Mouse (Mus musculus) neural tube, embryonic 12.5 days (tissue): ENCODE data around the gene Olfr279. TPM values are rescaled to one million over a fixed set of nuclear protein-coding genes. Genes with fewer than 3 reads are reported as not detected.
A peak's percentile ranks its signal among the peaks of the same experiment; 100 is the strongest.

ENCODE experiments used
- ATAC-seq: fragments of 200-750 bp; cut with Nextera tagmentation; 2 replicates; pipeline ENCODE4 v1.8.0; 2017; ENCODE audit warnings: low read depth, mild to moderate bottlenecking, moderate TSS enrichment, moderate library complexity; ENCODE audit not compliant: low FRiP score
- H3K27ac ChIP-seq: fragments of 300-500 bp; sonication (generic); 2 replicates; pipeline ENCODE4 v1.5.1; 2016
- H3K27me3 ChIP-seq: fragments of 300-500 bp; sonication (generic); replicated peaks from 2 replicates; pipeline ENCODE4 v1.6.1; 2016; ENCODE audit warnings: mild to moderate bottlenecking
- H3K36me3 ChIP-seq: fragments of 300-500 bp; sonication (generic); 2 replicates; pipeline ENCODE4 v1.6.1; 2016; ENCODE audit warnings: mild to moderate bottlenecking
- H3K4me1 ChIP-seq: fragments of 300-500 bp; sonication (generic); 2 replicates; pipeline ENCODE4 v1.6.1; 2016
- H3K4me2 ChIP-seq: fragments of 300-500 bp; sonication (generic); replicated peaks from 2 replicates; pipeline ENCODE4 v1.6.1; 2016; ENCODE audit warnings: mild to moderate bottlenecking
- H3K4me3 ChIP-seq: fragments of 300-500 bp; sonication (generic); 2 replicates; pipeline ENCODE4 v1.5.1; 2016
- H3K9ac ChIP-seq: fragments of 300-500 bp; sonication (generic); 2 replicates; pipeline ENCODE4 v1.6.1; 2016; ENCODE audit warnings: mild to moderate bottlenecking
- H3K9me3 ChIP-seq: fragments of 300-500 bp; sonication (generic); 2 replicates; pipeline ENCODE4 v1.6.1; 2016; ENCODE audit warnings: mild to moderate bottlenecking
- WGBS: fragments of 180-500 bp; shearing (Covaris S2); methylation state at CpG from one replicate; pipeline ENCODE4 v1.1.7; 2016; 5-methylcytosine and 5-hydroxymethylcytosine counted together
- polyA plus RNA-seq: library from polyadenylated mRNA; unstranded; fragments of >200 nt; fragmentation: Nextera tagmentation; extraction: Ambion mirVana; gene quantifications from 2 replicates; pipeline ENCODE4 v1.2.1, GENCODE M21; 2016

Olfr279 gene
- polyA plus RNA-seq, 1 experiment from 2014 or later = not detected

DNA sequence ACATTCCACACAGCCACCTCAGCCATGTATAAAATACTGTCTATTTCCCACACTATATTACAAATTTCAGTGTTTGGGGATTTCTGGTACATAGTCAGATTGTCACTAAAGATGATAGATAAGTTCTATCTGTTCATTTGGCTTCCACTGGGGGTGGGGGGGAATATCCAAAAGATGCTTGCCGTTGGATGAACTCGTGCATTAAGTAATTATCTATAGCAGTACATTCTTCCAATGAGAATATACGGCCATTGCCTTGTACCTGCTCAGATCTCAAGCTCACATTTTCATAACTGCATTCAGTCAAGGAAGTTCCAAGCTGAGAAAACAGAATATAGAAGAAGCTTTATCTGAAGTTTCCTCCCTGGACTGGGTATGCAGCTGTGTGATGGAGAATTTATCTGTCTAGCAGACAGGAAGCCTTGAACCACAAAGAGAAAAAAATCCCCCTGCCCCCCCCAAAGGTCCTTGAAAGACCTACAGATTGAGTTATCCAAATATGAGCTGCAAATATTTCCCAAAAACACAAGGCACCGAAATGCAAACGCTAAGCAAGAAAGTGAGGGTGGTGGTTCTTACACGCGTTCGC is 5.7 kb upstream of the Olfr279 start:
- no peak for ATAC-seq
- Histone ChIP-seq H3K4me2 (no peak overlapping the region), H3K4me1 (no peaks in the 10 kb centered on the region)

DNA sequence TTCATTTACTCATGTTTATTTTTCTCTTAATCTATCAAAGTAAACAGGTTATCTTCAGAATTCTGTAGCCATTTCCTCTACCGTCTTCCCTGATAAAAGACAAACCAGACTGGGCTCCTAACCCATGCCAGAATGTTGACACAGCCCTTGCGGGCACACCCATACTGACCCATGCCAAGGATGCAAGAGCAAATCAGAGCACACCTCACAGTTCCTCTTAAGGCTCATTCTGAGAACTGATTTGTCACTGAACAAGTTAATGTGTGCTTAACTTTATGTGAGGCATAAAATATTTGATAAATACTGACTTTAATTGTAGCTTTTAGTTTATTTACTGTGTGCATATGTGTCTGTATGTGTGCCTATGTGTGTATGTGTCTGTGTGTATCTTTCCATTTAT is 870 bp upstream of the Olfr279 start:
- Histone ChIP-seq H3K27ac (no peak overlapping the region), H3K36me3 (no peaks in the 10 kb centered on the region), H3K9ac (no peak overlapping the region), H3K4me3 (no peak overlapping the region), H3K4me2 (no peak overlapping the region), H3K4me1 (no peaks in the 10 kb centered on the region), H3K27me3 (no peaks in the 10 kb centered on the region), H3K9me3 (no peaks in the 10 kb centered on the region)
- ATAC-seq = no peak
- WGBS = 86% methylated on average over 2 of the region's 2 CpGs

More for the DNA sequence above, 5.7 kb upstream of the Olfr279 start:
- no peaks in the 10 kb centered on the region for H3K9me3 ChIP-seq
- no peaks in the 10 kb centered on the region for H3K36me3 ChIP-seq
- no peaks in the 10 kb centered on the region for H3K27me3 ChIP-seq
- no peak overlapping the region for H3K4me3 ChIP-seq
- H3K9ac ChIP-seq = no peak overlapping the region
- WGBS = 95% methylated on average over 8 of the region's 8 CpGs
- H3K27ac ChIP-seq = no peak overlapping the region

DNA sequence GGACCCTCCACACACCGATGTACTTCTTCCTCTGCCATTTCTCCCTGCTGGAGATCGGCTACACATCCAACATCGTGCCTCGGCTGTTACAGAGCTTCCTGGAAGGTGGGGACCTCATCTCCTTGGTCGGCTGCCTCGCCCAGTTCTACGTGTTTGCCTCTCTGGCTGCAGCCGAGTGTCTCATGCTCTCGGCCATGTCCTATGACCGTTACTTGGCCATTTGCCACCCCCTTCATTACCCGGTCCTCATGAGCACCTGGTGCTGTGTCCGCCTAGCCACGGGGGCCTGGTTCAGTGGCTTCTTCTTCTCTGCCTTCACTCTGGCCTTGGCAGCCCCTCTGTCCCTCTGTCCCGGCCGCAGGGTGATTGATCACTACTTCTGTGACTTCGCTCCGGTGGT is 5.4 kb downstream of the Olfr279 start:
- no peak overlapping the region for H3K4me2 ChIP-seq
- 90% methylated on average over 17 of the region's 17 CpGs for WGBS
- H3K9ac ChIP-seq = no peak overlapping the region
- H3K4me1 ChIP-seq = no peaks in the 10 kb centered on the region
- no peaks in the 10 kb centered on the region for H3K36me3 ChIP-seq
- H3K27me3 ChIP-seq = no peaks in the 10 kb centered on the region
- H3K9me3 ChIP-seq = no peaks in the 10 kb centered on the region
- H3K4me3 ChIP-seq = no peak overlapping the region
- H3K27ac ChIP-seq = no peak overlapping the region
- ATAC-seq = no peak

DNA sequence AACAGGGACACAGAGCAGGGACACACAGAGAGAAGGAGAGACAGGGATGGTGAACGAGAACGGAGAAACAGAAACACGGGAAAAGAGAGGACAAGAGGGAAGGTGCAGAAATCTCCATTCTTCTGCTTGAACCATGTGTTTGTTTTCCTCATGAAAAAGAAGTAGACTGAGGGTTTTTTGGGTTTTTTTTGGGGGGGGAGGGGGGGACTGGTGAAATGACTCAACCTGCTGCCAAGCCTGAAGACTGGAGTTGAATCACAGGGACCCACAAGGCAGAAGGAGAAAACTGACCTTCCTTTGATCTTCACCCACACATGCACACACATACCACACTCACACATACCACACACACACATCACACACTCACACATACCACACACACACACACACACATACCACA is 11.1 kb downstream of the Olfr279 start:
- H3K4me2 ChIP-seq = no peak overlapping the region
- no peak overlapping the region for H3K4me3 ChIP-seq
- no peaks in the 10 kb centered on the region for H3K4me1 ChIP-seq
- 93% methylated on average over 3 of the region's 3 CpGs for WGBS
- no peaks in the 10 kb centered on the region for H3K27me3 ChIP-seq
- ATAC-seq = no peak
- no peak overlapping the region for H3K27ac ChIP-seq
- H3K9me3 ChIP-seq = no peaks in the 10 kb centered on the region
- no peaks in the 10 kb centered on the region for H3K36me3 ChIP-seq
- no peak overlapping the region for H3K9ac ChIP-seq

- no peaks in the 10 kb centered on the region for H3K9me3 ChIP-seq
- ATAC-seq = no peak
- no peak overlapping the region for H3K27ac ChIP-seq
- 15% methylated on average over 18 of the region's 18 CpGs for WGBS
- H3K36me3 ChIP-seq = no peaks in the 10 kb centered on the region
- no peak overlapping the region for H3K9ac ChIP-seq
- no peak overlapping the region for H3K4me2 ChIP-seq
- H3K4me3 ChIP-seq = no peak overlapping the region
- H3K4me1 ChIP-seq = no peaks in the 10 kb centered on the region
- H3K27me3 ChIP-seq = no peaks in the 10 kb centered on the region
Measured at GRCm38 (mm10) chr15:98504514-98504913, 12.3 kb downstream of the Olfr279 start.

DNA sequence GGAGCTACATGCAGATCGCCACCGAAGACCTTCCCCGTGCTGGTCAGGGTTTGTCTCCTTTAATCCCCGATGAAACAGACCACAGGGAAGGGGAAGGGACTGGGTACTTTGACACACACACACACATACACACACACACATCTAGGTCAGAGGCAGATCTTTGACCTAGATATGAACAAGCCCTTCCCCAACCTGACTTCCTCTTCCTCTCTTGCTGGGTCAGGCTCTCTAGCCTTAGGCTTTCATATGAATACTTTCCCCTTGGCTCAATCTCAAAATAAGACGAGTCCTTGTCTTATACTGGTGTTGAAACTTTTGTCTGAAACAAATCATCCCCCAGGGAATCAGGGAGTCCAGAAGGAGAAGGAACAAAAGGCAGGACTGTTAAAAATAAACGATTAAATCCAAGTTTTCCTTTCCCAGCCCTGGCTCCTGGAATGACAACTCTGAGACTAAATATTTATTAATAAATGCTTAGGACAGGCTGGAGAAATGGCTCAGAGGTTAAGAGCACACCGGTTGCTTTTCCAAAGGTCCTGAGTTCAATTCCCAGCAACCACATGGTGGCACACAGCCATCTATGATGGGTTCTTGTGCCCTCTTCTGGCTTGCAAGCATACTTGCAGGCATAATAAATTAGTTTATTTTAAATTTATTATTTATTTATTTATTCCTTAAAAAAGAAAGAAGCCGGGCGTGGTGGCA is 14.2 kb downstream of the Olfr279 start:
- no peak overlapping the region for H3K4me3 ChIP-seq
- H3K9me3 ChIP-seq = no peaks in the 10 kb centered on the region
- H3K36me3 ChIP-seq = no peaks in the 10 kb centered on the region
- H3K27me3 ChIP-seq = no peaks in the 10 kb centered on the region
- peaks cover 4% of the 10 kb centered on the region; the same call in 1 of the 2 replicates for H3K4me1 ChIP-seq
- H3K4me2 ChIP-seq = no peak overlapping the region
- WGBS = 80% methylated on average over 9 of the region's 9 CpGs
- H3K27ac ChIP-seq = no peak overlapping the region
- H3K9ac ChIP-seq = no peak overlapping the region
- ATAC-seq = no peak

DNA sequence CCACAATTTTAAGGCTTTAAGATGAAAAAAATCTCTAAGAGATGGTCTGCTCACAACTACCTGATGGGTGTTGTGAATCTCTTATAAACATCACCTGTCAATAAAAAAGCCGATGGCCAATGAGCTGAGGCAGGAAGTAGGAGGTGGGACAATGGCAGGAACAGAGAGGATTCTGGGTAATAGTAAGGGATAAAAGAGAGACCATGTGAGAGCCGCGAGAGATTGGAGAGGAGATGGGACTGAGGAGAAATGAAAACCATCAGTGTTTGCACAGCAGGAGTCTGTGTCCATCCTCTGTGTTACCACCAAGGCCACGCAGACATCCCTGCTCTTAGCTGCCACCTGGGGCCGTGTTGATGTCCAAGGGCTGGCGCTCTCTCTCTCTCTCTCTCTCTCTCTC is 15.1 kb downstream of the Olfr279 start:
- H3K36me3 ChIP-seq = no peaks in the 10 kb centered on the region
- 84% methylated on average over 6 of the region's 6 CpGs for WGBS
- H3K9ac ChIP-seq = no peak overlapping the region
- H3K4me1 ChIP-seq = peaks cover 4% of the 10 kb centered on the region; the same call in 1 of the 2 replicates
- no peak overlapping the region for H3K4me3 ChIP-seq
- H3K27me3 ChIP-seq = no peaks in the 10 kb centered on the region
- no peak overlapping the region for H3K27ac ChIP-seq
- ATAC-seq = no peak
- no peak overlapping the region for H3K4me2 ChIP-seq
- no peaks in the 10 kb centered on the region for H3K9me3 ChIP-seq

- no peak overlapping the region for H3K9ac ChIP-seq
- H3K4me3 ChIP-seq = no peak overlapping the region
- H3K4me2 ChIP-seq = no peak overlapping the region
- no peak overlapping the region for H3K27ac ChIP-seq
- WGBS = 62% methylated on average over 2 of the region's 2 CpGs
- no peaks in the 10 kb centered on the region for H3K27me3 ChIP-seq
- H3K9me3 ChIP-seq = no peaks in the 10 kb centered on the region
- H3K36me3 ChIP-seq = no peaks in the 10 kb centered on the region
- ATAC-seq = no peak
- peaks cover 4% of the 10 kb centered on the region; the same call in 1 of the 2 replicates for H3K4me1 ChIP-seq
Measured at GRCm38 (mm10) chr15:98509387-98509786, 17.2 kb downstream of the Olfr279 start.

- Histone ChIP-seq H3K27me3 (no peaks in the 10 kb centered on the region), H3K4me1 (peaks cover 4% of the 10 kb centered on the region; the same call in 1 of the 2 replicates), H3K36me3 (no peaks in the 10 kb centered on the region), H3K4me2 (peak overlapping the region; percentile 47), H3K9me3 (no peaks in the 10 kb centered on the region), H3K9ac (no peak overlapping the region), H3K27ac (no peak overlapping the region), H3K4me3 (no peak overlapping the region)
- WGBS = 31% methylated on average over 25 of the region's 25 CpGs
- ATAC-seq = no peak
Measured at GRCm38 (mm10) chr15:98510438-98511385, 18.5 kb downstream of the Olfr279 start.

- Histone ChIP-seq H3K36me3 (no peaks in the 10 kb centered on the region), H3K4me2 (peak overlapping the region; percentile 47; the same call in 1 of the 2 replicates), H3K4me3 (no peak overlapping the region), H3K27ac (no peak overlapping the region), H3K4me1 (peaks cover 4% of the 10 kb centered on the region; the same call in 1 of the 2 replicates), H3K9me3 (no peaks in the 10 kb centered on the region), H3K27me3 (no peaks in the 10 kb centered on the region), H3K9ac (no peak overlapping the region)
- 66% methylated on average over 13 of the region's 13 CpGs for WGBS
- ATAC-seq = no peak
Measured at GRCm38 (mm10) chr15:98511386-98511928, 19.3 kb downstream of the Olfr279 start.

DNA sequence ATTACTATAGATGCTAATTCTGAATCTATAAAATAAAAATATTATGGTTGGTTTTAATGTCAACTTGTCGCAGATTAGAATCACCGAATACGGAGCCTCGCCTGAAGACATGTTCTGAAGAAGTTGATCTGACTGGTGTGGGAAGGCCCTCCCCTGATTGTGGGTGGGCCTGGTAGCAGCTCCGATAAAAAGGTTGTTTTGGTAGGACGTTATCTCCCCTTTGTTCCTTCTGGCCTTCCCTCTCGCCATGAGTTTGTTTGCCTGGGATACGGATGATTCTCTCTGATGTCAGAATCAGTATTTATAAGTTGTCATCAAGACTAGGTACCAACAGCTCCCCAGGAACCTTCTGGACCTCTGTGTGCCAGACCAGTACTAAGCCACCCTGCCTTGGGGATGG is 20.0 kb downstream of the Olfr279 start:
- Histone ChIP-seq H3K27me3 (no peaks in the 10 kb centered on the region), H3K36me3 (peaks cover 4% of the 10 kb centered on the region; the same call in 1 of the 2 replicates), H3K9ac (no peak overlapping the region), H3K4me1 (peaks cover 4% of the 10 kb centered on the region; the same call in 1 of the 2 replicates), H3K4me3 (no peak overlapping the region), H3K4me2 (no peak overlapping the region), H3K9me3 (no peaks in the 10 kb centered on the region), H3K27ac (no peak overlapping the region)
- WGBS = 71% methylated on average over 8 of the region's 8 CpGs
- no peak for ATAC-seq
